Mouse (Mus musculus) cerebellum, postnatal 25 days (tissue): Measurements from ENCODE around the gene Nfatc2.
A peak's percentile ranks its signal among the peaks of the same experiment; 100 is the strongest.

Experiments
- DNase-seq, 2 experiments: peaks; one replicate each; pipeline ENCODE4 v3.0.0; 2021; ENCODE audit warnings: mixed read lengths in 2 of 2

The Nfatc2 gene

GRCm38 (mm10) chr2:168526547-168527429 is 74.7 kb downstream of the Nfatc2 start:
- DNase-seq, result no peak

GRCm38 (mm10) chr2:168525391-168526154 is 75.9 kb downstream of the Nfatc2 start:
- DNase-seq, result peak in 1 of 2 experiments; percentile 30

DNA sequence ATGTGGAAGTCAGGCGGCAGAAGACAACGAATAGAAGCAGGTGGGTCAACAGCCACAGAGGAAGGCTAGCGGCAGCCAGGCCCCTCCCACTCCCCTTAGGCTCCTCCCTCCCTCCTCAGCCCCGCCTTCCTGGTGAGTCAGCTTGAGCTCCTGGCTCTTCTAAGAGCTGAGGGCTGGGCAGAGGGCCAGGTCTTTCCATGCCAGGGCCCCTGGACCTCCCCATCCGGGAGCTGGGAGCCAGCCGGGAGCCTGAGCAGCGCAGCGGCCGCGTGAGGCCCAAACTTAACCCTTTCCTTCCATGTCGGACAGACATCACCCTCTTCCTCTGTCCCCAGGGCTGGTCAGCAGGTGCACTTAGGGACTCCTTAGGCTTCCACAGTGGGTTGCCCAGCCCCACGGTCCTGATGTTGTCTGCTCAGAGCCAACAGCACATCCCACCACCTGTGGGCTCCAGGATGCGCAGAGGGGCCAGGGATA is 76.5 kb downstream of the Nfatc2 start:
- peak; percentile 76 to 90 for DNase-seq

GRCm38 (mm10) chr2:168522247-168522646 is 79.2 kb downstream of the Nfatc2 start:
- DNase-seq, result no peak

DNA sequence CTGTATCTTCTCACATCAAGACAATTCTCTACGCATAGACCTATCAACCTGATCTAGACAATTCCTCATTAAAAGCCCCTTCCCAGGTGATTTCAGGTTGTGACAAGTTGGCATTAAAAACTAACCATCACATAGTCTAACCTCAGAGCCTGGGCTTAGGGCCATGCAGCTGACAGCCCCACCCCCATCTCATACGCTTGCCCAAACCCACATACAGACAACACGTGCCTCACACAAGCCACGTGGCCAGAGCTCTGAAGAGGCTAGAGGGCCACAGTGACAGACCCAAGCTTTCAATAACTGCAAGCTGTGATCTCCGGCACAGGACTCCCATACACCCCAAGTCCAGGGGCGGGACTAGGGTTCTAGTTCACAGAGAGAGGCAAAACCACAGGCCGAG is 80.7 kb downstream of the Nfatc2 start:
- no peak for DNase-seq

- DNase-seq, result no peak
Observed at GRCm38 (mm10) chr2:168519589-168519988, 81.9 kb downstream of the Nfatc2 start.

DNA sequence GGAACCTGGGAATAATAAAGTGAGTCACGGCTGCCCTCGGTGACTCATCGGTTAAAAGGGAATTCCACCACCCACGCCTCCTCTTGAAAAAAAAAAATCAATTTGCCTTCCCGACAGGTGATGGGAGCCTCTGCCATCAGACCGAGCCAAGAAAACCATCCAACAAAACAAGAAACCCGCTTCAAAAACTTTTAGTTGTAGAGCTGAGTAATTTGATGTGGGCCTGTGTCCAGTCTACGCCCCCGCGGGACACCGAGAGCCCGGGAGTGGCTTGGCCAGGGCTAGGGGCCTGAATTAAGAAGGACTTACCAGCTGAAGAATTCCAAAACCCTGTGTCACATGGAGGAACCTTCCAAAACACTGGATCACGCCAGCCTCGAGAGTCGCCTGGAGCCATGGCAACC is 83.2 kb downstream of the Nfatc2 start:
- DNase-seq, result peak; percentile 36 to 38

DNA sequence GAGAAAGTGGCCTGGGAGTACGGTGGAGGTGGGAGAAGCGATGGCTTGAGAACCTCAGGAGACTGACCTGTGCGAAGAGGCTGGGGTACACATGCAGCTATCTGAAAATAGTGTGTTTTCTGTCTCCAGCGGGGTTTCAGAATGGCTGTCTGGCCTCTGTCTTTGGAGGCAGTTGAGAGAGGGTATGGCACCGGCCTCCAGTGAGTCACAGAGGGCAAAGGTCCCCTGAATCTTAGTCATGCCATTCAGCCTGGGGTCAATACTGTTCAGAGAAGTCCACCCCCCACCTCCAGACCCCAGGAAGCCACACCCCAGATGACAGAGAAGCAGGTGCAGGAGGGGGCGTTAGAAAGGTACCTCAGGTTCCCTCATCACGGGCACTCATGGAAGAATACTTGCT is 83.7 kb downstream of the Nfatc2 start:
- DNase-seq, result no peak

DNA sequence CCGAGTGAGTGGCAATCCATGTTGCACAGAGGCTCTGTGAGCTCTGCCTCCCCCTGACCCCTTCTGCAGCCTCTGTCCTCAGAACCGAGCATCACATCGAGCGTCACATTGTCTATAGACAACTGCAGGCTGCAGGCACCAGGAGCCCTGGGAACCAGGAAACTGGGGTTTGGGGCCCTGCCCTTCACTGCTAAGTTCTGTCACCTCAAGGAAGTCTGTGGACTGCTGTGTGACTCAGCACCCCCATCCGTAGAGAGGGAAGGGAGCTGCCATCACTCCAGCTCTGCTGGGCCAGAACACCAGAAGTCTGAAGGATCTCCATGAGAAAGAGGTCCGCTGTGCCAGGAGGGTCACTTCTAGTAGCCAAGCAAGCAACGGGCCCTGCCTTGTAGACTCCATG is 84.7 kb downstream of the Nfatc2 start:
- no peak for DNase-seq

GRCm38 (mm10) chr2:168515466-168515865 is 86.0 kb downstream of the Nfatc2 start:
- no peak for DNase-seq

DNA sequence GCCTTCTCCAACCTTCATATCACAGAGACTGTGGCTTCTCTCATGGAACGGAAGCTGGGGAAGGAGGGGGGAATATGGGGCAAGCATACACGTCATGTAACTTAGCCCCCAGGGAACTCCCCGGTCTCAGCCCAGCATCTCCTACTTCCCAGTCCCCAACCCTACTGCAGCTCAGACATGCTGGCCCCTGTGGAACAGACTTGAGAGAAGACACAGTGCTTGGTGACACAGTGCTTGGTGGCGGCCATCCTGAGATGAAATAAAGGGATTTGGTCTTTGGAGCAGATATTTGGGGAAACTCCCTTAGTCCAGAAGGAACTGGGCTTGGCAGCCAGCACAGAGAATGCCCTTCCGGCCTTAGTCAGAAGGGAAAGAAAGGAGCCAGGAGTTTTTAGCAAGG is 87.3 kb downstream of the Nfatc2 start:
- no peak for DNase-seq

DNA sequence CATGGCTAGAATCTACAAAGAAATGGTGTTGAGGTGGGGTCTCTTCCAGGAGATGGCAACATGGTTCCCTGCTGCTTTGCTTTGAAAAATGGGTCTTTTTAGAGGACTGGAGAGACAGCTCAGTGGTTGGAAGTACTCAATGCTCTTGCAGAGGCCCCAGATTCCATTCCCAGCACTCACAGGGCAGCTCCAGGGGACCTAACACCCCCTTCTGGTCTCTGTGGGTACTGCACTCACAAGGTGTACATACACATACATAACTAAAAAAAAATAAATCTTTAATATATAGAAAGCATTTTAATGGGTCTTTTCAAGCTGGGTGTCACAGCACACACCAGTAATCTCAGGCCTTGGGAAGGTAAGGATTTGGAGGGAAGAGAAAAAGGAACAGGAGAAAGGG is 89.9 kb downstream of the Nfatc2 start:
- no peak for DNase-seq

DNA sequence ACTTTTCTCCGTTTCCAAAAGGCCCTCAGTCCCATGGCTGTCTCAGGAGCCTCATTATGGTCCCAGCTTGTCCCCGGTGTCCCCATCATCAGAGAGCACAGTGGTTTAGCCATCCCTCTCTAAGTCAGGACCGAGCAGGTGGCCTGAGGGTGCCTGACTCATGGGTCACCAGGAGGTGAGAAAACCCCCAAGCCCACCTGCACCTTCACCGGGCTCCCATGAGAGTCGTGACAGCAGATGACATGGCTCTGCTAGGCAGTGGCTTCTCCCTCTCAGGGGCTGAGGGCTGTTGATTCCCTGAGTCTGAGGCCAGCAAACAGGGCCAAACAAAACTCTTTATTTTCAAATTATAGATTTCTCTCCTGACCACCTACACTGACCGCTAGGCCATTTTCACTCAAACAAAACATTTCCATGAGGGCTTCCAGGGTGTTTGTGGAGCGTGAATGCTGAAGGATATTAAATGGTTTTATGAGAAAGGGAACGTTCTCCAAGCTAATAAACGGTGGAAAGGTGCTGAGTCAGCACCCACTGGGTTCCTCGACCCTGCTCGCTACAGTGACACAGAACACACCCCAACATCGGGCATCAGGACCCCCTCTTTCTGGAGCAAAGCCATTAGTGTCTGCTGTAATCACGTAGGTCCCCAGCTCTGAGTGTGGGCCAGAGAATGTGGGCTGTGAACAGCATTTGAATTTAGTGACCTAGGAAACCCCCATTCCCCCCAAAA is 92.8 kb downstream of the Nfatc2 start:
- no peak for DNase-seq

GRCm38 (mm10) chr2:168504431-168505182 is 96.8 kb downstream of the Nfatc2 start:
- no peak for DNase-seq

DNA sequence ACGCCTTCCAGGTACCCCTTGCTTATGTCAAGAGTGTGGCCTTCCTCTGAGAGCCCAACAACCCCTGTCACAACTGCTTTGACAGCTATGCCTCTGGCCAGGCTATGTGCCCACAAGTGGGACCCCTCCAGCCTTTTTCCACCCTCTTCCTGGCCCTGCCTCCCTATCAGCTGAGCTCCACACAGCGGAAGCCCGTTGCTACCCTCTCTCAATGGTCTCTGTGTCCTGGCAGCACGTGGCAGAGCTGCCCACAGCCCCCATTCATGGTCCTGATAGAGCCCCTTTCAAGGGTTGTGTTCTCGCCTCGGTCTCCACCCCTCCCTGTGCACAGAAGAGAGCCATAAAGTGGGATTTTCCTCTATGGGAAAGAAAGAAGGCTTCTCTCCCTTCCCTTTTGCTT is 97.7 kb downstream of the Nfatc2 start:
- DNase-seq, result no peak

GRCm38 (mm10) chr2:168500750-168501149 is 100.7 kb downstream of the Nfatc2 start:
- no peak for DNase-seq

- DNase-seq, result no peak
Observed at GRCm38 (mm10) chr2:168500244-168500643, 101.2 kb downstream of the Nfatc2 start.

GRCm38 (mm10) chr2:168491791-168492190 is 109.7 kb downstream of the Nfatc2 start:
- DNase-seq, result no peak

GRCm38 (mm10) chr2:168489953-168490352 is 111.5 kb downstream of the Nfatc2 start:
- DNase-seq, result no peak

GRCm38 (mm10) chr2:168488158-168488925 is 113.1 kb downstream of the Nfatc2 start:
- DNase-seq, result no peak

- peak in 1 of 2 experiments; percentile 48 for DNase-seq
Observed at GRCm38 (mm10) chr2:168481121-168481520, 120.3 kb downstream of the Nfatc2 start.

DNA sequence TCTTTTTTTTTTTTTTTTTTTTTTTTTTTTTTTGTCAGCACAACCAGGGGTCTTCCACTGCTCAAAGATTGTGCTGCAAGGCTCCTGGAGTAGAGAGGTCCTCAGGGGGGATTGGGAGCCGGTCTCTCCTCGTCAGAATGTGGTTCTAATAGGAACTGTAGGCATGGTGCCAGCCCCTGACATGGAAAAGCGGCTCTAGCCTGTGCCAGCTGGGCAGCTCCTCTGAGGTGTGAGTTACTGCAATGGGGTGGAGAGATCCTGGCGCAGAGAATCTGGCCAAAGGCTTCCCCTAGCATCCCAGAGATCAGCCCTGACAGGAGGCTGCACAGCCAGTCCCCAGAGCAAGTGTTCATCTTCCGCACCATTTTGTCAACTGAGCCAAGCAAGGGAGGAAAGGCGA is 120.8 kb downstream of the Nfatc2 start:
- peak; percentile 71 to 86 for DNase-seq
